Mouse (Mus musculus): Measurements from ENCODE around the gene Nipal4. TPM values are rescaled to one million over a fixed set of nuclear protein-coding genes. Genes with fewer than 3 reads are reported as not detected.
A peak's percentile ranks its signal among the peaks of the same experiment; 100 is the strongest.

Nipal4 gene
- polyA plus RNA-seq, 1 experiment, result 8.4 TPM

DNA sequence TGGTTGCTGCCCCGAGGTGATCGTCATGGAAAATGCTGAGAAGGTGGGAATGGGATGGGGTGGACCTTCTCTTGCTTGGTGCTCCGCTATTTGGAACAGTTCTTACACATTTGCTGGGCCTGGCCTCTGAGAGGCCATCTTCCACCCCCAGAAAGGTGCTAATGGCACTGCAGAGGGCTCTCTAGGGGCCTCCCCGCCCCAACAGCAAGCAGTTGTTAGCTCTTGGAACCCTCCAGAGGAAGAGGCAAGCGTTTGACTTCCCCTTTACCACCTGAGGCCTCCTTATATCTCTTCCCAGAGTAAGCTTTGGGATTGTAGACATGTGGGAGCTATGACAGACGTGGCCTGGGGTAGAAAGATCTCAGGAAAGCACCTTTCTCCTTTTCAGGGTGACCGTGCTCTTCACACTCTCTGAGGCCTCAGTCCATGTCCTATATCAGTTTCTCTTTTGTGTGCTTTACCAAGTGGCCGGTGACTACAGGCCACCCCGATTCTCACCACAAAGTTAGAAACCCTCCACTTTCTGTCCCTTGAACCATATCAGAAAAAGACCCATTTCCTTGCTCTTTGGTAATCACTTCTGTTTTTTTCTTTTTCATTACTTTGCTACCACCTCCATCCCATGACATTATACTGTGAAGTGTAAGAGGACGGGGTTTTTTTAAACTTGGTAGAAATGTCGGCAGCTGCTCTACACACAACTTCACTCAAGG is 21.0 kb downstream of the Nipal4 start:
- Histone ChIP-seq H3K27me3 (ENCODE audit: control insufficient read depth, insufficient read depth, low read length) (no peaks in the 10 kb centered on the region), H3K27ac (ENCODE audit: insufficient read depth, low read length) (no peak overlapping the region), H3K4me3 (replicated peaks; ENCODE audit: insufficient read depth, low read depth, low read length) (no peak overlapping the region), H3K4me1 (ENCODE audit: control insufficient read depth, insufficient read depth, low read length) (no peaks in the 10 kb centered on the region)
- no peak for DNase-seq
- TF ChIP-seq POLR2A (IDR thresholded peaks at IDR 0.05; ENCODE audit: borderline replicate concordance, insufficient read depth, low read length) (no peak), CTCF (IDR thresholded peaks at IDR 0.05; ENCODE audit: borderline replicate concordance, insufficient read depth, low read depth, low read length) (no peak)
- WGBS, result 93% methylated on average over 11 of the region's 11 CpGs

DNA sequence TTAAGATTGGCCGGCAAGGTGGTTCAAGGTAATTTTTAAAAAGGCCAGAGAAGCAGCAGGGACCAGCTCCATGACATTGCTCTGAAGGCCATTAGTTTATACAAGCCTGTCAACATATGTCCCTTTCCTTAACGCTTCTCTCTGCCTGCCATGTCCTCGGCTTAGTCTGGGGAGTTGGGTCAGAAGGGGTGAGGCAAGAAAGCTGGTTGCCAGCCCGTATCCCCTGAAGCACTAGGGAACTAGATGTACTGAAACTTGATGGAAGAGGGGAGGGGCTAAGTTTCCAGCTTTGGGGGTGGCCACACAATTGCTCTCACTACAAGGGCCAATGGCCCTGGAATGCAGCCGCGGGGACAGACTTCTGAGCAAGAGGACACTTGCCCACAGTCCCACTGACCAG is 23.0 kb downstream of the Nipal4 start:
- DNase-seq, result no peak
- TF ChIP-seq CTCF (IDR thresholded peaks at IDR 0.05; ENCODE audit: borderline replicate concordance, insufficient read depth, low read depth, low read length) (no peak), POLR2A (IDR thresholded peaks at IDR 0.05; ENCODE audit: borderline replicate concordance, insufficient read depth, low read length) (no peak)
- H3K4me1 ChIP-seq (ENCODE audit: control insufficient read depth, insufficient read depth, low read length), result no peaks in the 10 kb centered on the region
- no peak overlapping the region for H3K27ac ChIP-seq (ENCODE audit: insufficient read depth, low read length)
- no peaks in the 10 kb centered on the region for H3K27me3 ChIP-seq (ENCODE audit: control insufficient read depth, insufficient read depth, low read length)
- 87% methylated on average over 6 of the region's 6 CpGs for WGBS
- no peak overlapping the region for H3K4me3 ChIP-seq (replicated peaks; ENCODE audit: insufficient read depth, low read depth, low read length)

DNA sequence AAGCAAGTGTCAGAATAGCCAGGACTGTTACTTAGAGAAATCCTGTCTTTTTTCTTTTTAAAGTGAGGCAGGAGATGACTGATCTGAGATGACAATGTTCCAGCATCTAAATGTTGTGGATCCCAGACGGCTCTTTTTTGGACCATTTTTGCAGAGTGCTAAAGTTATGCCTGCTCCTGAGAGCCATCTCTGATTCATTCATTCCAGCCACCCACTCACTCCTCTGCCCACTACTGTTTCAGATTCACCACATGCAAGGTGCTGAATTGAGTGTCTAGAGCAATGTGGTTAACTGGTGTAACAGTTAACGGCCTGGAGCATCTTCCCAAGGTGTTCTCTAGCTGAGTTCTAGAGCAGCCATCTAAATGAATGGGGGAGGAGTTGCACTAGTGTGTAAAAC is 31.4 kb downstream of the Nipal4 start:
- Histone ChIP-seq H3K4me3 (replicated peaks; ENCODE audit: insufficient read depth, low read depth, low read length) (no peak overlapping the region), H3K27ac (ENCODE audit: insufficient read depth, low read length) (no peak overlapping the region), H3K27me3 (ENCODE audit: control insufficient read depth, insufficient read depth, low read length) (no peaks in the 10 kb centered on the region), H3K4me1 (ENCODE audit: control insufficient read depth, insufficient read depth, low read length) (no peaks in the 10 kb centered on the region)
- WGBS, result 85% methylated on average over 2 of the region's 2 CpGs
- TF ChIP-seq CTCF (IDR thresholded peaks at IDR 0.05; ENCODE audit: borderline replicate concordance, insufficient read depth, low read depth, low read length) (no peak), POLR2A (IDR thresholded peaks at IDR 0.05; ENCODE audit: borderline replicate concordance, insufficient read depth, low read length) (no peak)
- no peak for DNase-seq

DNA sequence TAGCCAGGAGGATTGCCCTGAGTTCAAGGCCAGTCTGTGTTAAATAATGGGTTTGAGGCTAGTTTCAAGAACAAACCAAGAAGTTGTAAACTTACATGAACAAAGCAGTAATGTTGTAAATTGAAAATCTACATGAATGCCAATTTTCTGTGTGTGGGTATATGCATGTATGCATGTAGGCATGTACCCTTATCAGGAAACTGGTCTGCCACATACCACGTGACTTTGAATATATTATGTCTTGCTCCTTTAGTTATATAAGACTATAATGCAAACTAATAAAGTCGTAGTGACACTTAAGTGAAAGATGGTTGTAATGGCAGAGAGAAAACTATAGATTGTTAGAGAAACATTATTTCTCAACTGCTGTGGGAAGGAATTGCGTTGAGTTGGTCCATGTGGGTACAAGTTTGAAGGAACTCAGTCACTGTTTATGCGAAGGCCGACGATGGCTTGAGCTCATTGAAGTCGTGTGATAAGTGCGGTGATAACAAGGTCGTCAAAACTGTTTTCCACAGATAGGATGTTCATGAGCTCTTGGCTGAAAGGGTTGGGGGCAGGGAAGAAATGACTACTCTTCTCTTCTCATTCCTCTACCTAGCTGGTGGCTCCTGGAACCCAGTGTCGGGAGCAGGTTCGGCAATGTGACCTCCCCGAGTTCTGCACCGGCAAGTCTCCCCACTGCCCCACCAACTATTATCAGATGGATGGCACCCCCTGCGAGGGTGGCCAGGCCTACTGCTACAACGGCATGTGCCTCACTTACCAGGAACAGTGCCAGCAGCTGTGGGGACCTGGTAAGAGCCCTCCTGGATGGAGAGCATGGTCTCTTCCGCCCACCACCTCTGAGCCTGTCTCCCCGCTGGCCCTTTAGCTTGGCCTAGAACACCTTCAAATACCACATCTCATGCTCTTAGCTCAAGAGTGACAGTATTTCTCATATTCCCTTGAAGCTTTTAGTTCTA is 35.0 kb downstream of the Nipal4 start:
- Histone ChIP-seq H3K4me3 (replicated peaks; ENCODE audit: insufficient read depth, low read depth, low read length) (no peak overlapping the region), H3K27ac (ENCODE audit: insufficient read depth, low read length) (no peak overlapping the region), H3K27me3 (ENCODE audit: control insufficient read depth, insufficient read depth, low read length) (no peaks in the 10 kb centered on the region), H3K4me1 (ENCODE audit: control insufficient read depth, insufficient read depth, low read length) (no peaks in the 10 kb centered on the region)
- TF ChIP-seq POLR2A (IDR thresholded peaks at IDR 0.05; ENCODE audit: borderline replicate concordance, insufficient read depth, low read length), result no peak
- TF ChIP-seq CTCF (IDR thresholded peaks at IDR 0.05; ENCODE audit: borderline replicate concordance, insufficient read depth, low read depth, low read length), result no peak
- 91% methylated on average over 17 of the region's 17 CpGs for WGBS
- DNase-seq, result no peak

DNA sequence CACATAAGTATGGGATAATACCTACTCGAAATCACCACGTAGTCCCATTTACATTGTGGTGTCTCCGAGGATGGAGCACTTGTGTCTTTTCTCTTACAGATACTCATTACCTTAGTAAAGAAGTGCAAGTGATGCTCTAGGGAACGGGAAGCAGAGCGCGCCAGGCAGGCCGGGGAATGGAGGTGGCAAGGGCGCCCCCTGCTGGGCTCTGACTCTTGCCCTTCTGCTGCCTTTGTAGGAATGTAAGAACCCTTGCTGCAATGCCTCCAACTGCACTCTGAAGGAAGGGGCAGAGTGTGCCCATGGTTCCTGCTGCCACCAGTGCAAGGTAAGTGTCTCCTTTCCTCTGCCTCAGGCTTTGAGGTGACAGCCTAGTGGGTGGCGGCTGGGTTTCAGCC is 37.8 kb downstream of the Nipal4 start:
- peak; percentile 59 for TF ChIP-seq CTCF (IDR thresholded peaks at IDR 0.05; ENCODE audit: borderline replicate concordance, insufficient read depth, low read depth, low read length)
- no peak for TF ChIP-seq POLR2A (IDR thresholded peaks at IDR 0.05; ENCODE audit: borderline replicate concordance, insufficient read depth, low read length)
- DNase-seq, result peak; percentile 57 to 68
- Histone ChIP-seq H3K27me3 (ENCODE audit: control insufficient read depth, insufficient read depth, low read length) (no peaks in the 10 kb centered on the region), H3K4me3 (replicated peaks; ENCODE audit: insufficient read depth, low read depth, low read length) (no peak overlapping the region), H3K4me1 (ENCODE audit: control insufficient read depth, insufficient read depth, low read length) (no peaks in the 10 kb centered on the region), H3K27ac (ENCODE audit: insufficient read depth, low read length) (no peak overlapping the region)
- 69% methylated on average over 9 of the region's 9 CpGs for WGBS

DNA sequence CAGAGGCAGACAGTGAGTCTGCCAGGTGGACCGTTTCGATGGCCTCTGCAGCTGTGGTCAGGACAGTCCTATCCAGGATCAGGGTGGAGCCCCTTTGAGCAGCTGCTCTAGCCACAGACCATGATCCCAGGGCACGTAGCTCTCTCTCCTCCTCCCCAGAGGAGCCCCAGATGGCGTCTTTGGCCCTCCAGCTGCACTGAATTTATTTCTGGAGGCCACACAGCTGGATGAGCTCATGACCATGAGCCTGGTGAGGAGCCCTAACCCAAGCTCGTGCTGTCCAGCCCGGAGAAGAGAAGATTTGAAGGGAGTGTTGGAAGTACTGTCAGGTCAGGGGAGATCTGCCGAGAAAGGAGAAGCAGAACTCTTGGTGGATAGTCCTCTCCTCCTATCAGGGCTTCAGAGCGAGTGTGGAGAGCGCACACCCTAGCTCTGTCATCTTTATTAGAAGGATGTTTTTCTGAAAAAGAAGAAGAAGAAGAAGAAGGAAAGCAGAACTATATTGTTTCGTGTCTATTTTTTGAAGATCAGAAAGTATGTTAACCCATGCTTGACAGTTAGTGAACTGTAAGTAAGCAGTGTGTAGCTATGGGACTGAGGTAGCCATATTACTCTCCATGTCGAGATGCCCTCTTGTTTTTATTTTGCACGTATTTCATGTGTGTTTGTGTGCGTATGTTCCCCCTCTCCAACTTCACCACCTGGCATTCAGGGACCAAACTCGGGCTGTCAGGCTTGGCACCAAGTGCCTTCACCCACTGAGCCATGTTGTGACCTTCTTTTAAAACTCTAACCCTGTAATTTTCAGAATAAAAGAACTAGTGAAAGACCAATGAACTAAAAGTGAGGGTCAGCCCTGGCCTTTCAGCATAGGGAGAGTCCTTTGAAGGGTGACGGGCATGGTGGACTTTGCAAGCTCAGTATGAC is 38.4 kb downstream of the Nipal4 start:
- H3K27ac ChIP-seq (ENCODE audit: insufficient read depth, low read length), result no peak overlapping the region
- H3K4me1 ChIP-seq (ENCODE audit: control insufficient read depth, insufficient read depth, low read length), result no peaks in the 10 kb centered on the region
- TF ChIP-seq POLR2A (IDR thresholded peaks at IDR 0.05; ENCODE audit: borderline replicate concordance, insufficient read depth, low read length), result no peak
- TF ChIP-seq CTCF (IDR thresholded peaks at IDR 0.05; ENCODE audit: borderline replicate concordance, insufficient read depth, low read depth, low read length), result no peak
- no peaks in the 10 kb centered on the region for H3K27me3 ChIP-seq (ENCODE audit: control insufficient read depth, insufficient read depth, low read length)
- no peak for DNase-seq
- 75% methylated on average over 15 of the region's 15 CpGs for WGBS
- no peak overlapping the region for H3K4me3 ChIP-seq (replicated peaks; ENCODE audit: insufficient read depth, low read depth, low read length)

DNA sequence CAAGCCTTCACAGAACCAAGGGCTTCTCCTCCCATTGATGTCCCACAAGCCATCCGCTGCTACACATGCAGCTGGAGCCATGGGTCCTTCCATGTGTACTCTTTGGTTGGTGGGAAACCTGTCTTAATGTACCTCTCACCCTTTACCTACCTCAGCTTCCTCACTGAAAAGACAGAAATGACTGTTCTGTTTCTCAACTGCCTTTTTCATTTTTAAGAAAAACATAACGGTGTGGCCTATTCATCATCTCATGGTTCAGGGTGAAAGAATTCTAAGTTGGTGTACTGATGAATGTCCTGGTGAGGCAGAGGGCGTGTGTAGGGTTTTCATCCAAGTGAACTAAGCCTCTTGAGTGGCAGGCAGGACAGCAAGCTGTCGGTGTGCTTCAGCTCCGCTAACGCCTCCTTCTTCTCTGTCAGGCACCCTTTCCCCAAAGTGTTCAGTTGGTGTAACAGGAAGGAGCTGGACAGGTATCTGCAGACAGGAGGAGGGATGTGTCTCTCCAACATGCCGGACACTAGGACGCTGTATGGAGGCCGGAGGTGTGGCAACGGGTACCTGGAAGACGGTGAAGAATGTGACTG is 39.4 kb downstream of the Nipal4 start:
- Histone ChIP-seq H3K4me3 (replicated peaks; ENCODE audit: insufficient read depth, low read depth, low read length) (no peak overlapping the region), H3K27ac (ENCODE audit: insufficient read depth, low read length) (no peak overlapping the region), H3K4me1 (ENCODE audit: control insufficient read depth, insufficient read depth, low read length) (no peaks in the 10 kb centered on the region), H3K27me3 (ENCODE audit: control insufficient read depth, insufficient read depth, low read length) (no peaks in the 10 kb centered on the region)
- no peak for DNase-seq
- no peak for TF ChIP-seq POLR2A (IDR thresholded peaks at IDR 0.05; ENCODE audit: borderline replicate concordance, insufficient read depth, low read length)
- TF ChIP-seq CTCF (IDR thresholded peaks at IDR 0.05; ENCODE audit: borderline replicate concordance, insufficient read depth, low read depth, low read length), result no peak
- WGBS, result 92% methylated on average over 11 of the region's 11 CpGs

Data from cerebellum, adult 2 months (tissue).